Mouse (Mus musculus) liver, adult 2 months (tissue): Measurements from ENCODE around the gene D8Ertd738e.

Source experiments
- CTCF ChIP-seq: fragments of 200-500 bp; IDR thresholded peaks from 2 replicates; pipeline ENCODE4 v1.5.1; 2011; ENCODE audit warnings: low read depth, low read length, control low read depth
- POLR2A ChIP-seq: fragments of 200-500 bp; IDR thresholded peaks from 2 replicates; pipeline ENCODE4 v1.6.1; 2011; ENCODE audit warnings: low read length, control low read depth; ENCODE audit not compliant: insufficient read depth; ENCODE audit errors: extremely low read depth

DNA sequence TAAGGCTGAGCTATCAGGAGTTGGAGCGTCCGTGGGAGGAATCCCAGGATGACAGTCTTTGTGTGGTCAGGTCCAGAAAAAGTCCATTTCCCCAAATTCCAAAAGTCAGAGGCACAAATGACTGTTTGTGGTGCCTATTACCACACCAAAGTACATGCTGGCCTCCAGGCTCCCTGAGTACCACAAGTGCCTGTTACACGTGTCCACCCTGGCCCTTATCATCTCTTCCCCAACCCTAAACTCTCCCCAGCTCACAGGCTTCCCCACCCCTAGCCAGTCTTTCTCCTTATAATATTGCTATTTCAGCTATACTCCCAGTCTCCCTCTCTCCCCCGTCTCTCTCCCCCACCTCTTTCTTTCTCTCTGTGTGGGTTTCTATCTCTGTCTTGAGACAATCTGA lies 22.8 kb upstream of the D8Ertd738e start:
- TF ChIP-seq CTCF = no peak
- no peak for TF ChIP-seq POLR2A
